Mouse (Mus musculus) CH12.LX (cell line): Measurements from ENCODE around the gene Nap1l4.

Experiments used
- CHD1 ChIP-seq: IDR thresholded peaks from 2 replicates; pipeline ENCODE4 v1.6.1; 2012; ENCODE audit warnings: low read depth, low read length, improper control_type of control experiment, inconsistent platforms
- CHD2 ChIP-seq: IDR thresholded peaks from 2 replicates; pipeline ENCODE4 v1.6.1; 2011; ENCODE audit warnings: low read length, improper control_type of control experiment
- CTCF ChIP-seq, 2 experiments: IDR thresholded peaks in 1 of 2; conservative IDR thresholded peaks in 1 of 2; 2 replicates each; pipeline ENCODE4 v1.5.1; 2011 to 2012; ENCODE audit warnings: low read depth in 2 of 2, low read length in 2 of 2, improper control_type of control experiment in 1 of 2, inconsistent platforms in 1 of 2, mild to moderate bottlenecking in 1 of 2, moderate library complexity in 1 of 2
- EP300 ChIP-seq: IDR thresholded peaks from 2 replicates; pipeline ENCODE4 v1.6.1; 2011; ENCODE audit warnings: low read length, improper control_type of control experiment
- HCFC1 ChIP-seq: IDR thresholded peaks from 2 replicates; pipeline ENCODE4 v1.6.1; 2012; ENCODE audit warnings: low read depth, mild to moderate bottlenecking, inconsistent platforms, low read length, improper control_type of control experiment
- JUND ChIP-seq: conservative IDR thresholded peaks from 2 replicates; pipeline ENCODE4 v1.6.1; 2011; ENCODE audit warnings: low read depth, low read length, improper control_type of control experiment
- KAT2A ChIP-seq: IDR thresholded peaks from 2 replicates; pipeline ENCODE4 v1.6.1; 2012; ENCODE audit warnings: low read length, improper control_type of control experiment, inconsistent platforms; ENCODE audit not compliant: insufficient replicate concordance
- MAFK ChIP-seq: IDR thresholded peaks from 2 replicates; pipeline ENCODE4 v1.6.1; 2011; ENCODE audit warnings: low read length, improper control_type of control experiment; ENCODE audit not compliant: insufficient replicate concordance
- MYC ChIP-seq: IDR thresholded peaks from 2 replicates; pipeline ENCODE4 v1.6.1; 2011; ENCODE audit warnings: low read depth, mild to moderate bottlenecking, improper control_type of control experiment, low read length
- POLR2A ChIP-seq: IDR thresholded peaks from 2 replicates; pipeline ENCODE4 v1.6.1; 2011; ENCODE audit warnings: low read depth, mild to moderate bottlenecking, improper control_type of control experiment, low read length
- TBP ChIP-seq: conservative IDR thresholded peaks from 2 replicates; pipeline ENCODE4 v1.6.1; 2011; ENCODE audit warnings: low read depth, low read length, improper control_type of control experiment
- USF2 ChIP-seq: conservative IDR thresholded peaks from 2 replicates; pipeline ENCODE4 v1.6.1; 2011; ENCODE audit warnings: low read depth, low read length, improper control_type of control experiment
- ZC3H11A ChIP-seq: IDR thresholded peaks from 2 replicates; pipeline ENCODE4 v1.6.1; 2012; ENCODE audit warnings: low read depth, mild to moderate bottlenecking, inconsistent platforms, low read length, improper control_type of control experiment
- ZNF384 ChIP-seq: IDR thresholded peaks from 2 replicates; pipeline ENCODE4 v1.6.1; 2012; ENCODE audit warnings: low read depth, low read length, improper control_type of control experiment, inconsistent platforms

DNA sequence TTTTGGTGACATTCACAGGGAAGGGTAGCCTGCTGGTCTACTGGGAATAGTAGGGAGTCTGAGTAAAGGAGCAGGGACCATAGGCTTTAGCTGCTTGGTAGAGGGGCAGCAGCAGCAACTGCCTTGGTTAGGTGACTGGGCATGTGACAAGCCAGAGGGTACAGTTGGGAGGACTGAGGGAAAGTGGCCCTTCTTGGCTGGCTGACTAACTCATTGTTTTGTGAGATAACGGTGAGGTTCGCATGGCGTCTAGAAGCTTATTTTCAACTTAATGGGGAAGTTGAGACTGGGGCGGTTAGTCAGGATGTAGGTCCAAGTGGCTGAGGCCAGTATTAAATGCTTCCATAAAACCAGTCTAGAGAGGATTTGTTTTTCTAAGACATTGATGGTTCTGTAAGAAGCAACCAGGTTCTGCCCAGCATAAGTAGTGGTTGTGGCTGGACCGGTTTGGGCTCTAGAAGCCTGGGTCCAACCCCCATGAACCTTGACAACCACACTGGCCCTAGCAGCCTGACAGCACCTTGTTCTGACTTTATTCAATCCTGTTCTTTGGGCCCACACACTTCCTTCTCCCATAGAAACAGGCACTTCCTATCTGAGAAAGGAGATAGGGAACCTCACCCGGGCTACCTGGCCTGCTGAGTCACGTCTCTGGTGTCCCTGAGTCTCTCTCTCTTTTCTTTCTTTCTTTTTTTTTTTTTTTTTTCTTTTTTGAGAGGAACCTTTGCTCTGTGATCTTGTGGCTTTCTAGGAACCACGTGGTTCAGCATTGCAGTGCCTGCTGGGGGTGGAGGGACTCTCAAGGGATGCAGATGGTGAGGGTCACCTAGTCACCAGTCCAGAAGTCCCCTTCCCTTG is 53.6 kb downstream of the Nap1l4 start:
- TF ChIP-seq CTCF (conservative IDR thresholded peaks at IDR 0.05 in 1 of 2, IDR thresholded peaks at IDR 0.05 in 1 of 2; ENCODE audit: low read depth in 2 of 2, low read length in 2 of 2) (no peak), TBP (no peak), MYC (no peak), USF2 (no peak), CHD1 (no peak), POLR2A (no peak), MAFK (no peak), JUND (no peak), ZC3H11A (no peak), CHD2 (no peak), HCFC1 (no peak), KAT2A (no peak), ZNF384 (peak; percentile 50; the same call in 1 of the 2 replicates), EP300 (no peak)
